Mouse (Mus musculus): ENCODE measurements around the gene Vwa8.

- TF ChIP-seq POLR2A (IDR thresholded peaks at IDR 0.05; ENCODE audit: borderline replicate concordance, extremely low read depth, insufficient read depth, insufficient read length, poor library complexity, severe bottlenecking) (no peak), CTCF (IDR thresholded peaks at IDR 0.05; ENCODE audit: borderline replicate concordance, extremely low read depth, insufficient read depth, insufficient read length) (no peak)
Measured at GRCm38 (mm10) chr14:78850666-78851065, 1.8 kb downstream of the Vwa8 start.

All from brain, embryonic 14.5 days (tissue).